Mouse (Mus musculus) spleen, adult 2 months (tissue): ENCODE data around the gene Cited1.

Source experiments
- CTCF ChIP-seq: fragments of 200-500 bp; IDR thresholded peaks from 2 replicates; pipeline ENCODE4 v1.5.1; 2011; ENCODE audit warnings: mild to moderate bottlenecking, inconsistent platforms; ENCODE audit not compliant: insufficient read depth, insufficient read length, insufficient replicate concordance; ENCODE audit errors: extremely low read depth
- POLR2A ChIP-seq: fragments of 200-500 bp; IDR thresholded peaks from 2 replicates; pipeline ENCODE4 v1.6.1; 2011; ENCODE audit warnings: low read depth, low read length, inconsistent platforms

DNA sequence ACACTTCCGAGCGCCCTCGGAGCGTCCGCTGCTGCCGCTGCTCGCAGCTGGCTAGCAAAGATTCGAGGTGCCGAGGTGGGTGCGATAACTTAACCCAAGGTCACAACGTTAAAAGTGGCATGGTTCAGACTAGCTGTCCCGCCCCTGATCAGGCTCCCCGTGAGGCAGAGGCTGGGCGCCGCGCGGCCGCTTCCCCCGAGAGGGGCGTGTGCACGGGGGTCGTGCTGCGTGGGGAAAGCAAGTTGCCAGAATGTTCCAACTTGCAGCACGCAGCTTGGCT lies 1.1 kb downstream of the Cited1 start:
- TF ChIP-seq CTCF: no peak
- TF ChIP-seq POLR2A: no peak
